Mouse (Mus musculus) forebrain, postnatal 0 days (tissue): ENCODE data around the gene Ros1. TPM values are rescaled to one million over a fixed set of nuclear protein-coding genes. Genes with fewer than 3 reads are reported as not detected.

Experiments used
- ATAC-seq: fragments of 200-750 bp; cut with Nextera tagmentation; 2 replicates; pipeline ENCODE4 v1.8.0; 2017; ENCODE audit warnings: mild to moderate bottlenecking, moderate library complexity
- DNase-seq: peaks from one replicate; pipeline ENCODE4 v3.0.0-alpha.2; 2015
- H3K27ac ChIP-seq: fragments of 300-500 bp; sonication (generic); 2 replicates; pipeline ENCODE4 v1.5.1; 2014; ENCODE audit warnings: low read depth, mild to moderate bottlenecking, antibody characterized with exemption, low read length, moderate library complexity, mixed read lengths
- H3K27me3 ChIP-seq: fragments of 300-500 bp; sonication (generic); 2 replicates; pipeline ENCODE4 v1.6.1; 2014; ENCODE audit warnings: mild to moderate bottlenecking, low read length, mixed read lengths; ENCODE audit not compliant: insufficient read depth
- H3K36me3 ChIP-seq: fragments of 300-500 bp; sonication (generic); 2 replicates; pipeline ENCODE4 v1.6.1; 2014; ENCODE audit warnings: mild to moderate bottlenecking, moderate library complexity; ENCODE audit not compliant: insufficient read depth
- H3K4me1 ChIP-seq: fragments of 300-500 bp; sonication (generic); 2 replicates; pipeline ENCODE4 v1.6.1; 2014; ENCODE audit warnings: antibody characterized with exemption; ENCODE audit not compliant: insufficient read depth
- H3K4me2 ChIP-seq: fragments of 300-500 bp; sonication (generic); 2 replicates; pipeline ENCODE4 v1.6.1; 2014; ENCODE audit warnings: low read depth, mild to moderate bottlenecking, moderate library complexity
- H3K4me3 ChIP-seq: fragments of 300-500 bp; sonication (generic); 2 replicates; pipeline ENCODE4 v1.5.1; 2014; ENCODE audit warnings: low read depth, low read length, mixed read lengths
- H3K9ac ChIP-seq: fragments of 300-500 bp; sonication (generic); 2 replicates; pipeline ENCODE4 v1.6.1; 2014; ENCODE audit warnings: mild to moderate bottlenecking
- H3K9me3 ChIP-seq: fragments of 300-500 bp; sonication (generic); 2 replicates; pipeline ENCODE4 v1.6.1; 2016; ENCODE audit warnings: low read length
- CTCF ChIP-seq: sonication (generic); IDR thresholded peaks from 2 replicates; pipeline ENCODE4 v1.5.1; 2016; ENCODE audit warnings: antibody characterized with exemption, control low read depth, low read depth
- WGBS: fragments of 180-500 bp; shearing (Covaris S2); extraction: QIAGEN DNeasy Blood & Tissue Kit; methylation state at CpG from one replicate; pipeline ENCODE4 v1.1.7; 2014; 5-methylcytosine and 5-hydroxymethylcytosine counted together
- polyA plus RNA-seq: library from polyadenylated mRNA; unstranded; fragments of >200 nt; fragmentation: Nextera tagmentation; extraction: Ambion mirVana; gene quantifications from 2 replicates; pipeline ENCODE4 v1.2.1, GENCODE M21; 2015
- total RNA-seq: library from RNA; depleted of rRNA; stranded (reverse); fragments of >200 nt; gene quantifications from 2 replicates; pipeline ENCODE4 v1.2.3, GENCODE M21; 2014; rRNA removed

Gene Ros1
- total RNA-seq (not detected in 2 replicates), polyA plus RNA-seq (not detected in 2 replicates)

DNA sequence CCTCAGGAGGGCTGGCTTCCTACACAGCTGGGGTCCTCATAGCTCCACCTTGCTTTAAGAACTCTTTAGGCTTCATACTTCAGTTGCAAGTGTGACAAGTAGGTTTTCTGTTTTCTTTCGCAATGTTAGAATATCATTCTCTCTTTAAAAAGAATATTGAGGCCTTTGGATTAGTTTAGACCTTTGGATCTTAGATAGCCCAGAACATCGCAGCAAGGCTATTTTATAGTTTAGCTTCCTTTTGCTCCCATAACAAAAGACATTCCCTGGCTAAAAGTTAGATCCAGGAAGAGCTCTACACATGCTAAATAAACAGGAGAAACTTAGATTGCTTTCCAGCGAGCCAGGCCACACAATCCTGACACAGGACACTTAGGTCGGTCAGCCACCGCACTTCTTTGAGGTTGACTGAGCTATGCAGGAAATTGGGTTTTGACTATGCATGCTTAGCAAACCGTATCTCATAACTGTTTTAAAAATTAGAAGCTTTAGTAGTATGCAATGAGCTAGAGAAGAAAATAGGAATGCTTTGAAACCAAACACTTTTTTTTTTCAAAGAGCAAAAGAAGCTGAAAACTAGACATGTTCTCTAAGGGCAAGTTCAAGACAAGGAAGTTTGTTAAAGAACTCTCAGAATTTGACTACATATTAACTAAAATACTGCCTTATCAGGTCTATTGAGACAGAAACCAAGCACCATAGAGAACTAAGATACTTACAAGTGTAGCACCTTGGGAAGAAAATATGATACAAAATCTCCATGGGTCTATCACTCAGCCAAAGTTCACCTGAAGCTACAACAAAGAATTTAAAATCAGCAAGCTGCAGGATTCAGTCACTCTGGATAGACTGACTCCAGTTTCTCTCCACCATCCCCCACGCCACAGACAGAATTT is at the start of gene Ros1:
Gene Ros1 (minus strand): TSS at position 288 of the 896 bp plus-strand sequence.
- H3K4me3 ChIP-seq = no peak within 1 kb of the TSS
- no peak for TF ChIP-seq CTCF
- WGBS = 84% methylated on average over 7 of the region's 7 CpGs

DNA sequence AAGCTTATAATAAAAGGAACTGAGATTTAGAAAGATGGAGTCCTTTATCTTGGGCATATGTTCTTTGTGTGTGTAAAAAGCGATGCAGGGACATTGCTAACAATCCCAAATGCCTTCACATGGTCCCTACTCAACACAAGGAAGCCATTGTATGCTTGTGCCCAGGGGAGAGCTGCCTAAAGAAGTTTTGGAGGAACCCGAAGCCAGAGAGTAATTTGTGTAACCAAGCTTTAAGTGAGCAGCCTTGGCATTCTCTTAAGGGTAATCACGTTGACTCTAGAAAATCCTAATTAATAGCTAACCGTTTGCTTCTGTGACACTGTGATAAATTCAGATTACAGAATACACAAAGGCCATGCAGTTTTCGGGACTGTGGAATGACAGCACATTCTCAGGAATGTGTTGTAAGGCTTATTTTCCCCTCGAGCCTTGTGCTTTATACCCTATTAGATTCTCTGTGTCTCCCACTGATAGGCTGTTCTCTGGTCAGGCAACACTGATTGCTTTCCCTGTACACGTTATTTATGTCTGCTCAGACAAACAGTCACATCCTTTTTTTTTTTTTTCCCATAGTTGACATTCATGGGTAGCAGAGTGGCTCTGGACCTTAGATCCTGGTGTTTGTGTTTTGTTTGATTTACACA is 47.8 kb upstream of the Ros1 start:
- Histone ChIP-seq H3K9ac (no peak overlapping the region), H3K36me3 (no peaks in the 10 kb centered on the region), H3K9me3 (no peaks in the 10 kb centered on the region), H3K4me2 (no peak overlapping the region), H3K4me1 (no peaks in the 10 kb centered on the region), H3K27me3 (no peaks in the 10 kb centered on the region), H3K4me3 (no peak overlapping the region), H3K27ac (no peak overlapping the region)
- ATAC-seq = no peak
- TF ChIP-seq CTCF = no peak
- 19% methylated on average over 7 of the region's 7 CpGs for WGBS
- DNase-seq = no peak

More for the DNA sequence above, at the start of gene Ros1:
- Histone ChIP-seq H3K27ac (no peak within 1 kb of the TSS), H3K36me3 (no peaks in the 10 kb centered on the region), H3K4me2 (no peak within 1 kb of the TSS), H3K27me3 (no peaks in the 10 kb centered on the region), H3K4me1 (no peaks in the 10 kb centered on the region), H3K9ac (no peak within 1 kb of the TSS), H3K9me3 (no peaks in the 10 kb centered on the region)
- no peak for ATAC-seq
- DNase-seq = no peak

DNA sequence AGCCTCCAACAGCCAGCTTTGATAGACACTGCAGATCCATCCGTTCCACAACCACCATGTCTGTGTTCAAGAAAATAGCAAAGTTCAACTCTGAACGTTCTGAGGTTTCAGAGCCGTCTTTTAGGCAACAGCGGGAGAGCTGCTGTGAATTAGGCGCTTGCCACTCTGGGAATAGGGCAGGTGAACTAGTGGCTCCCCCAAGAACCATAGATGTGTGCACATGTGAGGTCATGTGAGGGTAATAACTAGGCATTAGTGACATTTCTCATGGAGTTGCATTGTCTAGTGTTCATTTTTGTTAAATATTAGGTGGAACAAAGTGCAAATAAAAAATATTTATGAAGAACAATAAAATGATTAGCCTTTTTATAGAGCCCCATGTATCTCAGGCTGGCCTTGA is 47.0 kb upstream of the Ros1 start:
- Histone ChIP-seq H3K4me1 (no peaks in the 10 kb centered on the region), H3K27ac (no peak overlapping the region), H3K9ac (no peak overlapping the region), H3K27me3 (no peaks in the 10 kb centered on the region), H3K4me3 (no peak overlapping the region), H3K36me3 (no peaks in the 10 kb centered on the region), H3K4me2 (no peak overlapping the region), H3K9me3 (no peaks in the 10 kb centered on the region)
- ATAC-seq (no peak), DNase-seq (no peak)
- WGBS = 88% methylated on average over 5 of the region's 5 CpGs
- TF ChIP-seq CTCF = no peak

DNA sequence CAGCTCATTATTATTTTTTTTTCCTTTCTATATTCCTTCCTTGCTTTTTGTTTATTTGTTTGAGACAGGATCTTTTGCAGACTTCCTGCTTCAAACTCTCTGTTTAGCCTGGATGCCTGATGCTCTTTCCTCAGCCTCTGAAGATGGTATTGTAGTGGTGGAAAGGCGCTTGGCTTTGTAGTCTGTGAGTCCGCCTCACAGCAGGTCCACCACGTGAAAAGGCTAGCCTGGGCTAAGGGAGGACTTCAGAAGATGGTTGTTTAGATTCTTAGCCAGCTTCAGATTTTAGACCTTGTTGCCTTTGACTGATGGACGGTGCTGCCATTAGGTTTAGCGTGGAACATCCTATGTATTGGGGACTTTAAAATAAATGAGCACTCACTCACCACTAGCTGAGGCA is 40.4 kb upstream of the Ros1 start:
- H3K4me2 ChIP-seq = no peak overlapping the region; the same call in 1 of the 2 replicates
- H3K9me3 ChIP-seq = no peaks in the 10 kb centered on the region
- H3K4me1 ChIP-seq = 0 out of 2 replicates have a peak, but pooled peaks cover 5% of the 10 kb centered on the region
- no peak for ATAC-seq
- H3K36me3 ChIP-seq = no peaks in the 10 kb centered on the region
- no peak for TF ChIP-seq CTCF
- no peak overlapping the region for H3K4me3 ChIP-seq
- 78% methylated on average over 5 of the region's 5 CpGs for WGBS
- H3K27me3 ChIP-seq = no peaks in the 10 kb centered on the region
- DNase-seq = no peak
- H3K27ac ChIP-seq = no peak overlapping the region
- no peak overlapping the region for H3K9ac ChIP-seq

DNA sequence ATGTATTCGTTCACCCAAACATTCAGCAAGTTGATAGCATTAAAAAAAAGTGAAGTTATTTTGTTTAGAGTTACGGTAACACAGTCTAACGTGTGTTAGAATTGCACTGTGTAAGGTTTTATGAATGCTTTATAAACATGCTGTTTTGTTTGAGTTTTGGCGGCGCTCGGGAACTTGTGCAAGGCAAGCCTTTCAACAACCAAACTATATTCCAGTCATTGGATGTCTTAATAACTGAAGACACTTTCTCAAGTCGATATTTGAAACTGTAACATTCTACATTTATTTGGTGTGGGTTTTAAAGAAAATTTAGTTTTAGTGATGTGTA is 39.6 kb upstream of the Ros1 start:
- Histone ChIP-seq H3K4me1 (0 out of 2 replicates have a peak, but pooled peaks cover 5% of the 10 kb centered on the region), H3K9ac (peak overlapping the region; percentile 81), H3K27me3 (no peaks in the 10 kb centered on the region), H3K4me3 (peak overlapping the region; percentile 77), H3K36me3 (no peaks in the 10 kb centered on the region), H3K27ac (no peak overlapping the region), H3K9me3 (no peaks in the 10 kb centered on the region), H3K4me2 (peak overlapping the region; percentile 87)
- WGBS = 5% methylated on average over 7 of the region's 7 CpGs
- no peak for DNase-seq
- no peak for ATAC-seq
- TF ChIP-seq CTCF = no peak

DNA sequence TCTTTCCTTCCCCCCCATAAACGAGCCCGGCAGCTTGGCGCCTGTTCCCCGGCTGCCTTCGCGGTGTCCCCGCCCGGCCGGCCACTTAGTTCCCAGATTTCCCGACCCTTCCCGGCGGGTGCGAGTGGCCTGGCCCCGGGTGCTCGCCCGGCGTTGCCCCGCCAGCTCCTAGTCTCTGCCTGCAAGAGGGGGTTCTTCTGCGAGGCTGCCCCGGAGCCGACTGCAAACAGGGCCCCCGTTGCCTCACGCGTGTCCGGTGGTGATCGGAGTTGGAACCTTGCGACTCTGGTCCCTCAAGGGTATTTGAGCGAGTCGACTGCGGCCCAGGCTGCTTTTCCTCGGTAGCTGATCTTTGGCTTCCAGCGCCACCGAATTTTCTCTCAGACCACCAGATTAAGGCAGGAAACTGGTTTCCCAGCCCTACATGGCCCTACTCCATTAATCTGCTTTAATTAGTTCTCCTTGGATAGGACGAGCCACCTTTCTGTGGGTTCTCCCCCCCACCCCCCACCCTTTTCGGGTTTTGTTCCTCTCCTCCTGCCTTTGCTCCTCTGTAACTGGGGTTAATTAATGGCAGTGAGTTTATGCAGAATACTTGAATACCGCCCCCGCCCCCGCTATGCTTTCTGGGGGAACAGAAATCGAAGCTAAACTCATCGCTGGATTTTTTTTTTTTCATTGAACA is 39.1 kb upstream of the Ros1 start:
- Histone ChIP-seq H3K4me2 (peak overlapping the region; percentile 87), H3K27ac (peak overlapping the region; percentile 62), H3K4me3 (peak overlapping the region; percentile 77), H3K27me3 (no peaks in the 10 kb centered on the region), H3K9ac (peak overlapping the region; percentile 81), H3K9me3 (no peaks in the 10 kb centered on the region), H3K4me1 (0 out of 2 replicates have a peak, but pooled peaks cover 5% of the 10 kb centered on the region), H3K36me3 (no peaks in the 10 kb centered on the region)
- no peak for TF ChIP-seq CTCF
- under 1% methylated on average over 39 of the region's 40 CpGs for WGBS
- DNase-seq = peak; percentile 34
- peak; percentile 58 for ATAC-seq
